Mouse (Mus musculus): Measurements from ENCODE around the gene Ddost. TPM values are rescaled to one million over a fixed set of nuclear protein-coding genes. Genes with fewer than 3 reads are reported as not detected.

Ddost gene
- polyA plus RNA-seq, 1 experiment from 2014 or later: 173 TPM

GRCm38 (mm10) chr4:138288691-138289090, 15.8 kb upstream of the Ddost start:
- Histone ChIP-seq H3K4me2 (no peak overlapping the region), H3K36me3 (no peaks in the 10 kb centered on the region), H3K9me3 (replicated peaks) (no peaks in the 10 kb centered on the region), H3K27me3 (no peaks in the 10 kb centered on the region), H3K27ac (no peak overlapping the region), H3K4me1 (replicated peaks) (no peaks in the 10 kb centered on the region), H3K9ac (no peak overlapping the region), H3K4me3 (replicated peaks) (no peak overlapping the region)
- 64% methylated on average over 7 of the region's 7 CpGs for WGBS (ENCODE audit: insufficient replicate concordance)
- DNase-seq (no peak), ATAC-seq (ENCODE audit: low read depth) (no peak)

DNA sequence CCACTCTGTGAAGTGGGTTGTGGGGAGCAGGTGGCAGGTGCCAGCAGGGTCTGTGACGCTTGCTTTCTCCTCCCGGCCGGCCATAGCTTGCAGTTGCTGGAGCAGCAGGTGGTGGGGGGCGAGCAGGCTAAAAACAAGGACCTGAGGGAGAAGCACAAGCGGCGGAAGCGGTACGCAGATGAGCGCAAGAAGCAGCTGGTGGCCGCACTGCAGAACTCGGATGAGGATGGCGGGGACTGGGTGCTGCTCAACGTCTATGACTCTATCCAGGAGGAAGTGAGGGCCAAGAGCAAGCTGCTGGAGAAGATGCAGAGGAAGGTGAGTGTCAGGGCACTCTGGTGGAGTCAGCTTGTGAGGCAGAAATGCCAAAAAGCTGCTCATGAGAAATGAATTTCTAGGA, 12.5 kb upstream of the Ddost start:
- H3K27ac ChIP-seq: no peak overlapping the region

GRCm38 (mm10) chr4:138293261-138293948, 11.1 kb upstream of the Ddost start:
- Histone ChIP-seq H3K9me3 (replicated peaks) (no peaks in the 10 kb centered on the region), H3K4me3 (replicated peaks) (no peak overlapping the region), H3K27me3 (no peaks in the 10 kb centered on the region), H3K4me1 (replicated peaks) (no peaks in the 10 kb centered on the region), H3K36me3 (no peaks in the 10 kb centered on the region), H3K27ac (no peak overlapping the region), H3K9ac (no peak overlapping the region), H3K4me2 (no peak overlapping the region)
- ATAC-seq (ENCODE audit: low read depth) (no peak), DNase-seq (no peak)
- 61% methylated on average over 18 of the region's 18 CpGs for WGBS (ENCODE audit: insufficient replicate concordance)

More for the DNA sequence above, 12.5 kb upstream of the Ddost start:
- DNase-seq (no peak), ATAC-seq (ENCODE audit: low read depth) (no peak)
- Histone ChIP-seq H3K4me3 (replicated peaks) (no peak overlapping the region), H3K9me3 (replicated peaks) (no peaks in the 10 kb centered on the region), H3K36me3 (no peaks in the 10 kb centered on the region), H3K9ac (no peak overlapping the region), H3K4me1 (replicated peaks) (no peaks in the 10 kb centered on the region), H3K27me3 (no peaks in the 10 kb centered on the region), H3K4me2 (no peak overlapping the region)
- 82% methylated on average over 13 of the region's 13 CpGs for WGBS (ENCODE audit: insufficient replicate concordance)

DNA sequence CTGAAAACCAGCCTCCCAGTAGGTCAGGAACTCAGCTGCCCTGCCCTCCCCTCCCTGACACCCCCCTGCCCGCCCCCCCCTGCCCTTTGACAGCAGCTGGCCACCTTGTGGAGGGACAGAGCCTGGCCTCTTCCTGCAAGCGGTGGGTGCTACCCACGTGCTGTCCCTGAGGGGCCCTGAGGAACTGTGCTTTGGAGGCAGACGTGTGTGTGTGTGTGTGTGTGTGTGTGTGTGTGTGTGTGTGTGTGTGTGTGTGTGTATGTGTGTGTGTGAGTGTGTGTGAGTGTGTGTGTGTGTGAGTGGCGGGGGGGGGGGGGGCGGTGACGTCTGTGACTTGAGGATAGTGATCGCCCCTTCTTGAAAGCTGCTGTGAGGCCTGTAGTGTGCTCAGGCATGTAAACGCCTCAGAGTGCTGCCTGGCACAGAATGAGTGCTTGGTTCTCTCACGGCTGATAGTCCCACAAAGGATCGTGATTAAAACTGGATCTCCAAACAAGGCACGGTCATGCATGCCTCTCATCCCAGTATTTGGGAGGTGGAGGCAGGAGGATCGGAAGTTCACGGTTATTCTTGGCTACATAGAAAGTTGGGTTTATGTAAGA, 10.5 kb upstream of the Ddost start:
- Histone ChIP-seq H3K4me3 (replicated peaks) (no peak overlapping the region), H3K4me2 (no peak overlapping the region), H3K27me3 (no peaks in the 10 kb centered on the region), H3K4me1 (replicated peaks) (no peaks in the 10 kb centered on the region), H3K9me3 (replicated peaks) (no peaks in the 10 kb centered on the region), H3K9ac (no peak overlapping the region), H3K36me3 (no peaks in the 10 kb centered on the region), H3K27ac (no peak overlapping the region)
- DNase-seq (no peak), ATAC-seq (ENCODE audit: low read depth) (no peak)
- 69% methylated on average over 10 of the region's 14 CpGs for WGBS (ENCODE audit: insufficient replicate concordance)

- WGBS (ENCODE audit: insufficient replicate concordance): 75% methylated on average over 10 of the region's 10 CpGs
- Histone ChIP-seq H3K4me1 (replicated peaks) (peaks cover 26% of the 10 kb centered on the region), H3K36me3 (no peaks in the 10 kb centered on the region), H3K9ac (no peak overlapping the region), H3K27me3 (no peaks in the 10 kb centered on the region), H3K4me3 (replicated peaks) (no peak overlapping the region), H3K9me3 (replicated peaks) (no peaks in the 10 kb centered on the region), H3K27ac (no peak overlapping the region), H3K4me2 (no peak overlapping the region)
- DNase-seq (no peak), ATAC-seq (ENCODE audit: low read depth) (no peak)
These were observed 3.2 kb upstream of the Ddost start for GRCm38 (mm10) chr4:138301271-138301780.

DNA sequence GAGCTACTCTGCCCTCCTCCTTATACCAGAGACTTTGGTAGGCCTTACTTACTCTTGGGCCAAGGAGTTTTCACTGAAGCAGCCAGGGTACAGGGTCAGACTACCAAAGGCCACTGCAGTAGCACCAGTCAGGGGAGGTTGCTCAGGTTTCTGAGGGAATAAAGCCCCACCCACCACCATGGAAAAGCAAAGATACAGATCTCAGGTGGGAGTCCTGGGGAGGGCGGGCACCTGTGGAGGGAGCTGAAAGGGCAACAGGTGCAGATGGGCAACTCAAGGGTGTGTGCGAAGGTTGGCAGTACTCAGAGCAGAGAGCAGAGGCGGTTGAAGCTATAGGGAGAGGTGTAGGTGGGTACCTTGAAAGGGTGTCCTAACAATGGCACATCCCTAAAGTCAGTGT, 1.5 kb upstream of the Ddost start:
- H3K4me1 ChIP-seq (replicated peaks): peaks cover 40% of the 10 kb centered on the region
- ATAC-seq (ENCODE audit: low read depth) (no peak), DNase-seq (no peak)
- peaks cover 16% of the 10 kb centered on the region for H3K36me3 ChIP-seq
- H3K27ac ChIP-seq: no peak overlapping the region
- peak overlapping the region; percentile 86; the same call in 1 of the 2 replicates for H3K9ac ChIP-seq
- H3K4me2 ChIP-seq: peak overlapping the region; percentile 92
- 89% methylated on average over 3 of the region's 3 CpGs for WGBS (ENCODE audit: insufficient replicate concordance)
- no peaks in the 10 kb centered on the region for H3K27me3 ChIP-seq
- peak overlapping the region; percentile 98 for H3K4me3 ChIP-seq (replicated peaks)
- H3K9me3 ChIP-seq (replicated peaks): no peaks in the 10 kb centered on the region

DNA sequence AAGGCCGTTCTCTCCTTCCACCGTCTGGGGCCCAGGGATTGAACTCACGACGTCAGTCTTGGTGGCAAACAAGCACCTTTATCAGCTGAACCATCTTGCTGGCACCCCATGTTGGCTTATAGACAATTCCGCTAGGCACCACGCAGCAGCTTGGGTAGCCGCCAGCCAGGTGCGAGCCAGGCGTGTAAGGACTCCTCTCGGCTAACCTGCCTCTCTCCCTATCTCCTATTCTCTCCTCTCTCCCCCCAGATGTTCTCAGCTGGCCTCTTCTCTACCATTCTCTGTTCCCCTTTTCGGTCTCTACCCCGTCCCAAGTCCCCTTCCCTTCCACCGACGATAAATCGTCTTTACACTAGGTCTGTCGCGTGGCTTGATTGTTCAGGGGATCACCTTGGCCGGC, 788 bp upstream of the Ddost start:
- no peak for ATAC-seq (ENCODE audit: low read depth)
- Histone ChIP-seq H3K27ac (peak overlapping the region; percentile 90), H3K4me3 (replicated peaks) (peak overlapping the region; percentile 98), H3K36me3 (peaks cover 23% of the 10 kb centered on the region), H3K9me3 (replicated peaks) (no peaks in the 10 kb centered on the region), H3K9ac (peak overlapping the region; percentile 86), H3K27me3 (no peaks in the 10 kb centered on the region), H3K4me1 (replicated peaks) (peaks cover 40% of the 10 kb centered on the region), H3K4me2 (peak overlapping the region; percentile 92)
- peak; percentile 20 for DNase-seq
- 10% methylated on average over 18 of the region's 18 CpGs for WGBS (ENCODE audit: insufficient replicate concordance)

DNA sequence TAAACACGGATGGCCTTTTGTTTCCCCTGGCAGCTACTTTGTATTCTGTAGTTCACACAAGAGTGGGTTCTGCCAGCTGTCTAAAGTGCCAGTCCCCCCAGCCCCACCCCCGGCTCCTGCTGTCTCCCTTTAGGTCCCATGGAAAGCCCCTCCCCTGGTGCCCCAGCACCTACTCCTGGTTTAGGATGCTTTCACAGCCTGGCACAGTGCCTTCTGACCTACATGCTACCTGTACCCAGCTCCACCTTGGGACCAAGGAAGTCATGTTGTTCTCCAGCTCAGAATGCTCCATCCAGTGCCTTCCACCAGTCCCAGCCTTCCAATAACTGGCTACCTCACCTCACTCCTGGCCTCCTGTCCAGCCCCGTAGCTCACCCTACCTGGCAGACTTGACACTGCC, 2.5 kb downstream of the Ddost start:
- DNase-seq (no peak), ATAC-seq (ENCODE audit: low read depth) (no peak)
- 76% methylated on average over 3 of the region's 3 CpGs for WGBS (ENCODE audit: insufficient replicate concordance)
- no peak overlapping the region for H3K4me2 ChIP-seq
- H3K27ac ChIP-seq: no peak overlapping the region
- H3K36me3 ChIP-seq: peaks cover 54% of the 10 kb centered on the region
- H3K4me3 ChIP-seq (replicated peaks): no peak overlapping the region
- no peaks in the 10 kb centered on the region for H3K9me3 ChIP-seq (replicated peaks)
- H3K9ac ChIP-seq: no peak overlapping the region; the same call in 1 of the 2 replicates
- no peaks in the 10 kb centered on the region for H3K27me3 ChIP-seq
- H3K4me1 ChIP-seq (replicated peaks): peaks cover 40% of the 10 kb centered on the region

GRCm38 (mm10) chr4:138307739-138308138, 3.2 kb downstream of the Ddost start:
- H3K4me2 ChIP-seq: no peak overlapping the region

DNA sequence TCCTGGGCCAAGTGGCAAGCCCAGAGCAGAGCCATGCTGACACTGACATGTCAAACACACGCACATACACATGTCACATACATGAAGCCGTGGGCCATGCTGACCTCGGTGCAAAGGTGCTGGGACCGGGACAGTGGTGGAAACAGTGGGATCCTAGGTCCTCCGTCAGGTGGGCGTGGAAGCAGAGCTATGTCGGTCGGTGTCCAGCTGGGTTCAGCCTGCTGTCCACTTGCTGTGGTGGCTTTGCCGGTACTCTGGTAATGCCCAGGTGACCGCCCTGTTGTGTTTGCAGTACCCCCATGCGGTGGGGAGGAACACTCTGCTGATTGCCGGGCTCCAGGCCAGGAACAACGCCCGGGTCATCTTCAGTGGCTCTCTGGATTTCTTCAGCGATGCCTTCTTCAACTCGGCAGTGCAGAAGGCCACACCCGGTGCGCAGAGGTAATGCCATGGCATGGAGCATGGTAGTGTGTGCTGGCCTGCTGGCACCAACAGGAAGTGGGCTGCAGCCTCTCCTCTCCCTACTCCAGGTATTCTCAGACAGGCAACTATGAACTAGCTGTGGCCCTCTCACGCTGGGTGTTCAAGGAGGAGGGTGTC, 5.9 kb downstream of the Ddost start:
- 88% methylated on average over 19 of the region's 19 CpGs for WGBS (ENCODE audit: insufficient replicate concordance)
- no peak for ATAC-seq (ENCODE audit: low read depth)

More at GRCm38 (mm10) chr4:138307739-138308138, 3.2 kb downstream of the Ddost start:
- H3K36me3 ChIP-seq: peaks cover 62% of the 10 kb centered on the region
- no peak overlapping the region for H3K27ac ChIP-seq
- H3K4me1 ChIP-seq (replicated peaks): peaks cover 40% of the 10 kb centered on the region
- H3K4me3 ChIP-seq (replicated peaks): no peak overlapping the region
- H3K9ac ChIP-seq: no peak overlapping the region
- no peaks in the 10 kb centered on the region for H3K27me3 ChIP-seq
- DNase-seq (no peak), ATAC-seq (ENCODE audit: low read depth) (no peak)
- H3K9me3 ChIP-seq (replicated peaks): no peaks in the 10 kb centered on the region
- WGBS (ENCODE audit: insufficient replicate concordance): 83% methylated on average over 12 of the region's 12 CpGs

DNA sequence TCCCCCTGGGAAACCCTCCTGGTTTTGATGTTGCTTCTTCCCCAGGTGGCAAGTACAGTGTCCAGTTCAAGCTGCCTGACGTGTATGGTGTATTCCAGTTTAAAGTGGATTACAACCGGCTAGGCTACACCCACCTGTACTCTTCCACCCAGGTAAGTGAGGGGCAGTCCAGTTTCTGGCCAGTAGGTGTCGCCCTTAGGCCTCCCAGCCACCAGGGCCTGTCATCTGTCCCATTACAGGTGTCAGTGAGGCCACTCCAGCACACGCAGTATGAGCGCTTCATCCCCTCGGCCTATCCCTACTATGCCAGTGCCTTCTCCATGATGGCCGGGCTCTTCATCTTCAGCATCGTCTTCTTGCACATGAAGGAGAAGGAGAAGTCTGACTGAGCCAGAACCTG, 7.1 kb downstream of the Ddost start:
- H3K9ac ChIP-seq: no peak overlapping the region
- H3K4me1 ChIP-seq (replicated peaks): peaks cover 11% of the 10 kb centered on the region
- no peaks in the 10 kb centered on the region for H3K9me3 ChIP-seq (replicated peaks)
- H3K4me2 ChIP-seq: no peak overlapping the region
- no peaks in the 10 kb centered on the region for H3K27me3 ChIP-seq
- WGBS (ENCODE audit: insufficient replicate concordance): 62% methylated on average over 8 of the region's 8 CpGs
- H3K27ac ChIP-seq: no peak overlapping the region
- DNase-seq (peak; percentile 24), ATAC-seq (ENCODE audit: low read depth) (peak; percentile 49)
- H3K36me3 ChIP-seq: peaks cover 96% of the 10 kb centered on the region
- no peak overlapping the region for H3K4me3 ChIP-seq (replicated peaks)

More for the DNA sequence above, 5.9 kb downstream of the Ddost start:
- Histone ChIP-seq H3K4me2 (no peak overlapping the region), H3K9ac (no peak overlapping the region), H3K27me3 (no peaks in the 10 kb centered on the region), H3K27ac (no peak overlapping the region), H3K4me3 (replicated peaks) (no peak overlapping the region), H3K36me3 (peaks cover 88% of the 10 kb centered on the region), H3K4me1 (replicated peaks) (peaks cover 23% of the 10 kb centered on the region), H3K9me3 (replicated peaks) (no peaks in the 10 kb centered on the region)
- no peak for DNase-seq
